Mouse (Mus musculus) intestine, embryonic 14.5 days (tissue): ENCODE data around the gene Arid5b. TPM values are rescaled to one million over a fixed set of nuclear protein-coding genes. Genes with fewer than 3 reads are reported as not detected.

Experiments used
- ATAC-seq: fragments of 200-750 bp; cut with Nextera tagmentation; replicated peaks from 2 replicates; pipeline ENCODE4 v1.8.0; 2017; ENCODE audit warnings: low read depth, moderate number of reproducible peaks, moderate TSS enrichment, moderate library complexity; ENCODE audit not compliant: low FRiP score, low TSS enrichment
- DNase-seq: peaks from one replicate; pipeline ENCODE4 v3.0.0-alpha.2; 2018; ENCODE audit warnings: low spot score
- H3K27ac ChIP-seq: fragments of 300-500 bp; sonication (generic); 2 replicates; pipeline ENCODE4 v1.5.1; 2014; ENCODE audit warnings: low read depth, mild to moderate bottlenecking, control low read depth
- H3K27me3 ChIP-seq: fragments of 300-500 bp; sonication (generic); replicated peaks from 2 replicates; pipeline ENCODE4 v1.6.1; 2014; ENCODE audit warnings: low read length, control low read depth; ENCODE audit not compliant: control insufficient read depth, insufficient read depth
- H3K36me3 ChIP-seq: fragments of 300-500 bp; sonication (generic); 2 replicates; pipeline ENCODE4 v1.6.1; 2014; ENCODE audit warnings: low read length, control low read depth; ENCODE audit not compliant: control insufficient read depth, insufficient read depth
- H3K4me1 ChIP-seq: fragments of 300-500 bp; sonication (generic); replicated peaks from 2 replicates; pipeline ENCODE4 v1.6.1; 2014; ENCODE audit warnings: low read length, control low read depth, mixed read lengths; ENCODE audit not compliant: control insufficient read depth, insufficient read depth
- H3K4me2 ChIP-seq: fragments of 300-500 bp; sonication (generic); 2 replicates; pipeline ENCODE4 v1.6.1; 2014; ENCODE audit warnings: low read length
- H3K4me3 ChIP-seq: fragments of 300-500 bp; sonication (generic); 2 replicates; pipeline ENCODE4 v1.5.1; 2014; ENCODE audit warnings: low read depth, low read length, control low read depth, mixed read lengths
- H3K9ac ChIP-seq: fragments of 300-500 bp; sonication (generic); 2 replicates; pipeline ENCODE4 v1.6.1; 2014; ENCODE audit warnings: mild to moderate bottlenecking, low read length
- H3K9me3 ChIP-seq: fragments of 300-500 bp; sonication (generic); 2 replicates; pipeline ENCODE4 v1.6.1; 2016; ENCODE audit warnings: low read length, control low read depth; ENCODE audit not compliant: control insufficient read depth
- WGBS: fragments of 180-500 bp; shearing (Covaris S2); extraction: QIAGEN DNeasy Blood & Tissue Kit; methylation state at CpG from one replicate; pipeline ENCODE4 v1.1.7; 2014; 5-methylcytosine and 5-hydroxymethylcytosine counted together
- polyA plus RNA-seq: library from polyadenylated mRNA; unstranded; fragments of >200 nt; fragmentation: Nextera tagmentation; extraction: Ambion mirVana; gene quantifications from 2 replicates; pipeline ENCODE4 v1.2.1, GENCODE M21; 2014

Gene Arid5b
- polyA plus RNA-seq, 1 experiment from 2014 or later: 34.0 TPM

DNA sequence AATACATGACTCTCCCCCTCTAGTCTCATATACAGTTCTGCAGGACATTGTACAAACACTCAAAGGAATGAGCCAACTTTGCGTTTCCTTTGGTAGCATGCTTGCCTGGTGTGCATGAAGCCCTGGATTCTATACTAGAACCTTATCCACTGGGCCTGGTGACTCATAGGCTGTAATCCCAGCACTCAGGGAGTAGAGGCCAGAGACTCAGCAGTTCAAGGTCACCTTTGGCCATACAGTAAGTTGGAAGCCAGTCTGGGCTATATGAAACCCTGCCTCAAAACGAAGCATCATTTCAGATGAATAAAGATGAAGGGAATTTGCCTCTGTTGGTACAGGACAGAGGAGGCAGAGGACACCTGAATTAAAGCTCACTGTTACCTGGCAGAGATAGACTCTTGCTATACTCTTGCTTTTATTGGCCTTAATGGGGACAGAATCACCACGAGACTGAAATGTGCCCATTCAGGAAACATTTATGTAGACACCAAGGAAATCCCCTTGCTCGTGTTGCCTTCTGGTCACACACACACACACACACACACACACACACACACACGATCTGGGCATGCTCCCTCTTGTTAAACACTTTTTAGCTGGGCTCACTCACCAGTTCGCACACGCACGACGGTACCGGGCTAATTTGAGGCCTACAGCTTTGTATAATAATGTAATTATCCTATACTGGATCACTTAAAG, 21.0 kb downstream of the Arid5b start:
- WGBS: 84% methylated on average over 10 of the region's 10 CpGs
- H3K9me3 ChIP-seq: no peaks in the 10 kb centered on the region
- ATAC-seq (no peak), DNase-seq (no peak)
- no peak overlapping the region for H3K4me3 ChIP-seq
- no peaks in the 10 kb centered on the region; the same call in 1 of the 2 replicates for H3K4me1 ChIP-seq
- H3K36me3 ChIP-seq: peaks cover 17% of the 10 kb centered on the region
- no peak overlapping the region for H3K9ac ChIP-seq
- H3K27ac ChIP-seq: no peak overlapping the region
- no peaks in the 10 kb centered on the region for H3K27me3 ChIP-seq
- H3K4me2 ChIP-seq: no peak overlapping the region

DNA sequence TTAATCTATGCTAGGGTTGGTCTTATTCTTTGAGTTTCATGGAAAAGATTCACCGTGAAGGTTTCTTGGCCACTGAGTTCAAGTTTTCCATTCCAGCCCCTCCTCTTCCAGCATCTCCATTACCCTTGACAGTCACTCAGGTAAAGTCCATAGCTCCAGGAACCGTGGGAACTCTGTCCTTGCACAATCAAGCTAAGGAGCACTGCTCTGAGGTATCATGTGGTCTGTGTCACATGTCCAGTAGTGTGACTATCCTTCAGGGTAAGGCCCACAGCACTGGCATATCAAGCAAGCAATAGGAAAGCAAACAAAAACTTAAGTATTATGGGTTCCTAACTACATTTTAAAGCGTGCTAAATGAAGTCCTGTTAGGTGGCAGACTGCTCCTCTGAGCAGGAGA, 22.4 kb downstream of the Arid5b start:
- DNase-seq: no peak
- Histone ChIP-seq H3K27me3 (no peaks in the 10 kb centered on the region), H3K27ac (no peak overlapping the region), H3K9me3 (no peaks in the 10 kb centered on the region), H3K4me1 (no peaks in the 10 kb centered on the region; the same call in 1 of the 2 replicates), H3K9ac (no peak overlapping the region), H3K4me3 (no peak overlapping the region), H3K4me2 (no peak overlapping the region), H3K36me3 (peaks cover 19% of the 10 kb centered on the region)
- 84% methylated on average over 3 of the region's 3 CpGs for WGBS
- ATAC-seq: no peak

GRCm38 (mm10) chr10:68253452-68254117, 25.0 kb downstream of the Arid5b start:
- Histone ChIP-seq H3K9me3 (no peaks in the 10 kb centered on the region), H3K4me2 (no peak overlapping the region), H3K9ac (no peak overlapping the region), H3K4me1 (no peaks in the 10 kb centered on the region; the same call in none of the 2 replicates), H3K27me3 (no peaks in the 10 kb centered on the region), H3K4me3 (no peak overlapping the region), H3K36me3 (peaks cover 11% of the 10 kb centered on the region), H3K27ac (no peak overlapping the region)
- ATAC-seq (no peak), DNase-seq (no peak)
- 75% methylated on average over 7 of the region's 7 CpGs for WGBS

DNA sequence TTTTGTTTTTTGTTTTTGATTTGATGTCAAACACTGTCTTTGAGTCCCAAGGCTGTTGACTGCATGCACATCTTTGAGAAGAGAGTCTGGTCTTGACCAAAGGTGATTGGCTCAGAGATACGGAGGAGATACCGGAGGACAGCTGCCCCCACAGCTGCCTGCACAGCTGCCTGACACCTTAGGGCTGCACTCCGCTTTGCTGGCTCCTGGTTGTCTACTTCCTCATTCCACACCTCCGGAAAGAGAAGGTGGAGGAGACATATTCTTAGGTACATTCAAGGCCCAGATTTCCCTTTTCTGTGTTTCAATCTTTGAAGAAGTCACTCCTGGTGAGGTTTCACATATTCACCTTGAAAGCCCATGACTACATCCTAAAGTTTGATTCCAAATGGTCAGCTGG, 25.9 kb downstream of the Arid5b start:
- ATAC-seq: no peak
- H3K4me2 ChIP-seq: no peak overlapping the region

GRCm38 (mm10) chr10:68249355-68249782, 29.2 kb downstream of the Arid5b start:
- WGBS: 62% methylated on average over 6 of the region's 6 CpGs
- ATAC-seq (no peak; the same call in 1 of the 2 replicates), DNase-seq (no peak)
- Histone ChIP-seq H3K4me1 (peaks cover 9% of the 10 kb centered on the region), H3K9me3 (no peaks in the 10 kb centered on the region), H3K27ac (peak overlapping the region; percentile 19; the same call in 1 of the 2 replicates), H3K9ac (no peak overlapping the region), H3K4me3 (no peak overlapping the region), H3K27me3 (no peaks in the 10 kb centered on the region), H3K36me3 (peaks cover 9% of the 10 kb centered on the region; the same call in 1 of the 2 replicates), H3K4me2 (no peak overlapping the region)

More for the DNA sequence above, 25.9 kb downstream of the Arid5b start:
- DNase-seq: no peak
- H3K9me3 ChIP-seq: no peaks in the 10 kb centered on the region
- H3K27ac ChIP-seq: no peak overlapping the region
- no peaks in the 10 kb centered on the region for H3K27me3 ChIP-seq
- peaks cover 3% of the 10 kb centered on the region for H3K4me1 ChIP-seq
- WGBS: 91% methylated on average over 4 of the region's 4 CpGs
- no peak overlapping the region for H3K9ac ChIP-seq
- H3K4me3 ChIP-seq: no peak overlapping the region
- H3K36me3 ChIP-seq: peaks cover 11% of the 10 kb centered on the region

DNA sequence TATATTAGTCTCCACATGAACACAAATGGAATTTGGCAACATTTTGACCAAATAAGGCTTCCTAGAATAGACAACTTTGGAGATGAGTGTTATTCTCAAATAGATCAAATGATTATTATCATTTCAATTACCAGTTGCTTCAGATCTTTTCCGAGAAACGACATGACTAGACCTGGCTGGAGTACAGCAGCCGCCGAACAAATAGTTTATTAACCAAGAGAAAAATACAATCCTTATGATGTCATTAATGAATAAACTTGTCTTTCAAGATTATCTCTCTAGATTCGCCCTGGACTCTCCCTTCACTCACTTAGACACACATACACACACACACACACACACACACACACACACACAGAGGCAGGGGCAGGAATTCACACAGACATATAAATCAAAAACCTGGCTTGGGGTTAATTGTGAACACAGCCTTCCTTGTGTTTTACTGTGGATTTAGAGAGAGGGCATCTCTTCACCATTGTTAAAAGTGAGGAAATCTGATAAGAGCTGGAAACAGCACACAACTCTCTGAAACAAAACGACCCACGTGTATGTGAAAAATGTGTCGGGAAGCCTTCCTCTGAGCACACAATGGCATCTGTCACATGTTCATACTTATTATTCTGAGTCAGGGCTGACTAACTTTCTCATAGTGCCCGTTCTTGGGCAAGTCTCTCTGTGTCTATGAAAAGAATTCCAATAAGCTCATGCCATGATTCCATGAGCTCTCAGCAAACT, 30.1 kb downstream of the Arid5b start:
- ATAC-seq: no peak
- H3K27ac ChIP-seq: no peak overlapping the region
- no peaks in the 10 kb centered on the region for H3K27me3 ChIP-seq
- no peaks in the 10 kb centered on the region for H3K9me3 ChIP-seq
- DNase-seq: no peak
- peaks cover 9% of the 10 kb centered on the region for H3K4me1 ChIP-seq
- H3K36me3 ChIP-seq: peaks cover 9% of the 10 kb centered on the region; the same call in 1 of the 2 replicates
- WGBS: 48% methylated on average over 9 of the region's 9 CpGs
- H3K9ac ChIP-seq: no peak overlapping the region
- H3K4me3 ChIP-seq: no peak overlapping the region
- H3K4me2 ChIP-seq: no peak overlapping the region

- WGBS: 72% methylated on average over 4 of the region's 4 CpGs
- Histone ChIP-seq H3K4me1 (peaks cover 9% of the 10 kb centered on the region), H3K36me3 (peaks cover 10% of the 10 kb centered on the region), H3K27me3 (no peaks in the 10 kb centered on the region), H3K27ac (peak overlapping the region; percentile 33; the same call in 1 of the 2 replicates), H3K9ac (no peak overlapping the region), H3K4me2 (no peak overlapping the region), H3K4me3 (no peak overlapping the region), H3K9me3 (no peaks in the 10 kb centered on the region)
- no peak for DNase-seq
- ATAC-seq: no peak
These were observed 30.9 kb downstream of the Arid5b start for GRCm38 (mm10) chr10:68247490-68248280.
